Mouse (Mus musculus) embryonic facial prominence, embryonic 15.5 days (tissue): Measurements from ENCODE around the gene 2310034G01Rik. TPM values are rescaled to one million over a fixed set of nuclear protein-coding genes. Genes with fewer than 3 reads are reported as not detected.

Source experiments
- ATAC-seq: fragments of 200-750 bp; cut with Nextera tagmentation; 2 replicates; pipeline ENCODE4 v1.8.0; 2017; ENCODE audit warnings: low read depth, moderate TSS enrichment; ENCODE audit not compliant: insufficient number of reproducible peaks, low FRiP score, low TSS enrichment
- H3K27ac ChIP-seq: fragments of 300-500 bp; sonication (generic); replicated peaks from 2 replicates; pipeline ENCODE4 v1.5.1; 2015; ENCODE audit warnings: mild to moderate bottlenecking, inconsistent platforms
- H3K27me3 ChIP-seq: fragments of 300-500 bp; sonication (generic); 2 replicates; pipeline ENCODE4 v1.6.1; 2015; ENCODE audit warnings: inconsistent platforms
- H3K36me3 ChIP-seq: fragments of 300-500 bp; sonication (generic); 2 replicates; pipeline ENCODE4 v1.6.1; 2015; ENCODE audit warnings: mild to moderate bottlenecking, inconsistent platforms
- H3K4me1 ChIP-seq: fragments of 300-500 bp; sonication (generic); 2 replicates; pipeline ENCODE4 v1.6.1; 2015; ENCODE audit warnings: inconsistent platforms
- H3K4me2 ChIP-seq: fragments of 300-500 bp; sonication (generic); replicated peaks from 2 replicates; pipeline ENCODE4 v1.6.1; 2015; ENCODE audit warnings: mild to moderate bottlenecking, inconsistent platforms
- H3K4me3 ChIP-seq: fragments of 300-500 bp; sonication (generic); replicated peaks from 2 replicates; pipeline ENCODE4 v1.5.1; 2015; ENCODE audit warnings: mild to moderate bottlenecking, inconsistent platforms
- H3K9ac ChIP-seq: fragments of 300-500 bp; sonication (generic); 2 replicates; pipeline ENCODE4 v1.6.1; 2015; ENCODE audit warnings: inconsistent platforms
- H3K9me3 ChIP-seq: fragments of 300-500 bp; sonication (generic); replicated peaks from 2 replicates; pipeline ENCODE4 v1.6.1; 2016; ENCODE audit warnings: inconsistent platforms
- WGBS: fragments of 180-500 bp; shearing (Covaris S2); methylation state at CpG from one replicate; pipeline ENCODE4 v1.1.7; 2015; 5-methylcytosine and 5-hydroxymethylcytosine counted together
- polyA plus RNA-seq: library from polyadenylated mRNA; unstranded; fragments of >200 nt; fragmentation: Nextera tagmentation; extraction: Ambion mirVana; gene quantifications from 2 replicates; pipeline ENCODE4 v1.2.1, GENCODE M21; 2015

The 2310034G01Rik gene
- polyA plus RNA-seq, 1 experiment from 2014 or later: 5.3 TPM

- H3K27me3 ChIP-seq: no peaks in the 10 kb centered on the region
- H3K9me3 ChIP-seq: no peaks in the 10 kb centered on the region
- H3K27ac ChIP-seq: peak within 1 kb of the TSS; percentile 48
- peak within 1 kb of the TSS; percentile 74 for H3K9ac ChIP-seq
- peak; percentile 89 for ATAC-seq
- peak within 1 kb of the TSS; percentile 74 for H3K4me2 ChIP-seq
- under 1% methylated on average over 31 of the region's 31 CpGs for WGBS
- H3K36me3 ChIP-seq: no peaks in the 10 kb centered on the region
- peaks cover 15% of the 10 kb centered on the region for H3K4me1 ChIP-seq
- H3K4me3 ChIP-seq: peak within 1 kb of the TSS; percentile 79
Measured at GRCm38 (mm10) chr19:46338331-46338936, 11.7 kb downstream of the 2310034G01Rik start, which contains the start of gene Cuedc2. Cuedc2 (minus strand) TSS chr19:46338702.

DNA sequence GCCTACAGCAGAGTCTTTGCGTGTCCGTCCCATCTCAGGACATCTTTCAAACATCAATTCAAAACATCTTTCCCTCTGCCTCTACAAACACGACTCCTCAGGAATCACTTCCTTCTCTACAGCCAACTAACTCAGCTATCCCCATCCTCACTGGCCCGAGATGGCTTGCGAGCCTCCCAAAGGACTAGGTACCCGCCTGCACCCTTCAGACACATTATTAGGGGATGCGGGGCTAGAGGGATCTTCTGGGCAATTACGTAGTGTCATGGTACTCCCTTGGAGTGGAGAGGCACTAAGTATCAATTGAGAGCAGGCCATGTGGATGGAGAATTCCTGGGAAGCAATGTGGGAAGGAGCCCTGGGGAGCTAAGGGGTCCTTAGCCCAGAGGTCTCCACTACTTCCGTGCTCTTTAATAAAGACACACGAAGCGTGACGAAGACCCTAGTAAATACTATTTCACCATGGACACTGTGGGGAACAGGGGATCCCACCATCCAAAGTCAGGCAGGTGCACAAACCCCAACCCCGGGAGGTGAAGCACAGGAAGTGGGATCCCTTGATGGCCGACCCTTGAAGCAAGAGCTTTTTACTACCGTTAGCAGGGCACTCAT lies 12.3 kb downstream of the 2310034G01Rik start:
- Histone ChIP-seq H3K27me3 (no peaks in the 10 kb centered on the region), H3K9me3 (no peaks in the 10 kb centered on the region), H3K4me1 (peaks cover 15% of the 10 kb centered on the region), H3K27ac (peak overlapping the region; percentile 48; the same call in 1 of the 2 replicates), H3K9ac (peak overlapping the region; percentile 74), H3K4me3 (peak overlapping the region; percentile 79), H3K36me3 (no peaks in the 10 kb centered on the region), H3K4me2 (peak overlapping the region; percentile 74)
- 33% methylated on average over 15 of the region's 15 CpGs for WGBS
- ATAC-seq: no peak

DNA sequence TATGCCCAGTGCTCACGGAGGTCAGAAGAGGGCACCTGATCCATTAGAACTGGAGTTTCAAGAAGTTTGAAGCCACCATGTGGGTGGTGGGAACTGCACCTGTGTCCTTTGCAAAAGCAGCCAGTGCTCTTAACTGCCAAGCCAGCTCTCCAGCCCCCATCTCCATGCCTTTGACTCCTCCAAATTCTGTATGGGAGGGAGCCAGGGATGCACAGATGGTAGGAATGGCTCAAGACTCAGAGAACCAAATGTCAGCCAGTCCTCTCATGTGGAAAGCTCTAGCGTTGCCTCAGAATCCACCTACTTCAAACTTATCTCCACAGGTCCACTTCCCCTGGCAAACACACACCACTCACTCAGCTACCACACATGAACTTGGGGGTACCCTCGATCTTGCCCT lies 16.2 kb downstream of the 2310034G01Rik start:
- Histone ChIP-seq H3K9me3 (no peaks in the 10 kb centered on the region), H3K9ac (no peak overlapping the region), H3K4me2 (no peak overlapping the region), H3K27me3 (no peaks in the 10 kb centered on the region), H3K4me3 (no peak overlapping the region), H3K36me3 (peaks cover 13% of the 10 kb centered on the region), H3K27ac (no peak overlapping the region), H3K4me1 (peaks cover 26% of the 10 kb centered on the region)
- ATAC-seq: no peak
- WGBS: 87% methylated on average over 3 of the region's 3 CpGs

- Histone ChIP-seq H3K4me1 (peaks cover 29% of the 10 kb centered on the region), H3K36me3 (peaks cover 13% of the 10 kb centered on the region), H3K27ac (no peak overlapping the region), H3K9me3 (no peaks in the 10 kb centered on the region), H3K9ac (no peak overlapping the region), H3K4me2 (no peak overlapping the region), H3K4me3 (no peak overlapping the region), H3K27me3 (no peaks in the 10 kb centered on the region)
- 43% methylated on average over 7 of the region's 7 CpGs for WGBS
- ATAC-seq: no peak
Measured at GRCm38 (mm10) chr19:46332721-46333339, 17.3 kb downstream of the 2310034G01Rik start.

DNA sequence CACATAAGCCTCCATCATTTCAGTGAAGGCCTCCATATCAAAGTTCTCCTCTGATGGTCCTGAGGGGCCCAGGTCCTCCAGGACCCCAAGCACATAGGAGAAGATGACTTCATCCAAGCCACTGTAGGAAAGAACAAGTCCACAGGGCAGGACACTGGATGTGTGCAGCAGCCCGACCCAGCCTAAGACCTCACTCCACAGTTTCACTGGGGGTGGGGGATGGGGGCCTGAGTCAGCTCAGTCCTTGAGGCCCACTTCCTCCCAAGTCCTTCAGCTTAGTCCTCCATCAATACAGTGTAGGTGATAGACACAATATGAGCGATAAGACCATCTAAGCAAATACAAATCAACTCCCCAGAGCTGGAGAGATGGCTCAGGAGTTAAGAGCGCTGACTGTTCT lies 18.2 kb downstream of the 2310034G01Rik start:
- WGBS: 75% methylated on average over 3 of the region's 3 CpGs
- Histone ChIP-seq H3K4me3 (no peak overlapping the region), H3K4me1 (peaks cover 32% of the 10 kb centered on the region), H3K27me3 (peaks cover 7% of the 10 kb centered on the region), H3K36me3 (peaks cover 13% of the 10 kb centered on the region), H3K9me3 (no peaks in the 10 kb centered on the region), H3K9ac (no peak overlapping the region), H3K27ac (no peak overlapping the region), H3K4me2 (no peak overlapping the region)
- no peak for ATAC-seq

DNA sequence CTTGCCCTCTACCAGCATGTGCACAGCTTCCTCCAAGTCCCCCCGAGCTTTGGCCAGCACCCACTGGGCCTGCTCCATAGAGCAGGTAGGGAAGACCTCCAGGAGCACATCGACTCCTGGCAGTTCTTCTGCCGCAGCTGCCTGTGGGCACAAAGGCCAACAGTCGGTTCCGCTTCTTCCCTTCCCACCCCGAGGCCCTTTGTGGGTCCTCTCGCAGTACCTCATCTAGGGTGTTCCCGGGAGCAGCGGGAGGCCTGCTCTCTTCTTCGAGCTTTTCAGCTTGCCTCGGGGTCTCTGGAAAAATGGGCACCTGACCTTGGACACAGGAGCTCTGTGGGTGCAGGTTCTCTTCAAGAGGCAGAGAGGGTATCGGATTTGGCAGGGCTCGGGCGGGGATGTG lies 18.8 kb downstream of the 2310034G01Rik start:
- Histone ChIP-seq H3K4me1 (peaks cover 38% of the 10 kb centered on the region), H3K36me3 (peaks cover 13% of the 10 kb centered on the region), H3K9me3 (no peaks in the 10 kb centered on the region), H3K27ac (no peak overlapping the region), H3K4me3 (no peak overlapping the region), H3K9ac (no peak overlapping the region), H3K4me2 (no peak overlapping the region), H3K27me3 (peaks cover 13% of the 10 kb centered on the region)
- no peak for ATAC-seq
- 85% methylated on average over 14 of the region's 14 CpGs for WGBS

- H3K36me3 ChIP-seq: peaks cover 13% of the 10 kb centered on the region
- ATAC-seq: no peak
Measured at GRCm38 (mm10) chr19:46330696-46331095, 19.4 kb downstream of the 2310034G01Rik start.

GRCm38 (mm10) chr19:46329951-46330350 lies 20.2 kb downstream of the 2310034G01Rik start:
- H3K4me2 ChIP-seq: peak overlapping the region; percentile 100
- no peaks in the 10 kb centered on the region for H3K9me3 ChIP-seq
- no peak overlapping the region for H3K9ac ChIP-seq
- peaks cover 13% of the 10 kb centered on the region for H3K36me3 ChIP-seq
- peaks cover 27% of the 10 kb centered on the region for H3K27me3 ChIP-seq
- peaks cover 38% of the 10 kb centered on the region for H3K4me1 ChIP-seq
- WGBS: 8% methylated on average over 16 of the region's 16 CpGs
- H3K27ac ChIP-seq: no peak overlapping the region; the same call in 1 of the 2 replicates
- H3K4me3 ChIP-seq: peak overlapping the region; percentile 78
- ATAC-seq: 0 out of 2 replicates have a peak, but pooled peaks have one; percentile 21

More at GRCm38 (mm10) chr19:46330696-46331095, 19.4 kb downstream of the 2310034G01Rik start:
- H3K9me3 ChIP-seq: no peaks in the 10 kb centered on the region
- peaks cover 20% of the 10 kb centered on the region for H3K27me3 ChIP-seq
- peaks cover 38% of the 10 kb centered on the region for H3K4me1 ChIP-seq
- H3K4me3 ChIP-seq: no peak overlapping the region
- H3K4me2 ChIP-seq: no peak overlapping the region
- no peak overlapping the region for H3K9ac ChIP-seq
- WGBS: 91% methylated on average over 12 of the region's 12 CpGs
- no peak overlapping the region for H3K27ac ChIP-seq

- peak overlapping the region; percentile 47 for H3K9ac ChIP-seq
- no peak for ATAC-seq
- peak overlapping the region; percentile 92 for H3K27ac ChIP-seq
- 1% methylated on average over 54 of the region's 54 CpGs for WGBS
- no peaks in the 10 kb centered on the region for H3K9me3 ChIP-seq
- H3K4me2 ChIP-seq: peak overlapping the region; percentile 100
- H3K4me3 ChIP-seq: peak overlapping the region; percentile 78
- H3K27me3 ChIP-seq: peaks cover 35% of the 10 kb centered on the region
- H3K4me1 ChIP-seq: peaks cover 38% of the 10 kb centered on the region
- peaks cover 13% of the 10 kb centered on the region for H3K36me3 ChIP-seq
Measured at GRCm38 (mm10) chr19:46329031-46329641, 21.0 kb downstream of the 2310034G01Rik start.

- H3K27me3 ChIP-seq: peaks cover 43% of the 10 kb centered on the region
- under 1% methylated on average over 81 of the region's 81 CpGs for WGBS
- peak within 1 kb of the TSS; percentile 47 for H3K9ac ChIP-seq
Measured at GRCm38 (mm10) chr19:46328081-46329030, 21.7 kb downstream of the 2310034G01Rik start, which contains the start of gene Fbxl15. Fbxl15 (plus strand) TSS chr19:46328184.

More at GRCm38 (mm10) chr19:46328081-46329030, 21.7 kb downstream of the 2310034G01Rik start, which contains the start of gene Fbxl15:
- Histone ChIP-seq H3K9me3 (no peaks in the 10 kb centered on the region), H3K4me1 (peaks cover 38% of the 10 kb centered on the region), H3K4me2 (peak within 1 kb of the TSS; percentile 100), H3K36me3 (peaks cover 13% of the 10 kb centered on the region), H3K4me3 (peak within 1 kb of the TSS; percentile 78), H3K27ac (peak within 1 kb of the TSS; percentile 92)
- ATAC-seq: peak; percentile 90
